Mouse (Mus musculus): ENCODE results near the gene Thpo.

DNA sequence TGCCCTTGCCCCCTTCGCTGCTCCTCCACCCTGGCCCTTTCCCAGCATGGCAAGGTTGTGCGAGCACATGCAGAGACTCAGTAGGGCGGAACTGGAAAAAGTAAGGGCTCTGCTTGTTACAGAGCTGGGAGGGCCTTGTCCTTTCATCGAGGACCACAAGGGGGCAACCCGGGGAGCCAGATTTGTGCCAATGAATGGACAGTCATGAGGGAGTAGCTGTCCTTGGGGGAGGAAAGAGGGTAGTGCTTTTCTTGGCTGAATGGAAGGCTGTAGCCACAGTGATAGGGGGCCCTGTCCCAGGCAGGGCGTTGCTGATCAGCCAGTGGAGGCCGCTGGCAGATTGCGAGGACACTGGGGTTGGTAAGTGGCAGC is 31.8 kb downstream of the Thpo start:
- TF ChIP-seq CTCF (IDR thresholded peaks at IDR 0.05; ENCODE audit: insufficient read depth, low read length) (peak; percentile 52), POLR2A (IDR thresholded peaks at IDR 0.05; ENCODE audit: borderline replicate concordance, extremely low read depth, low read depth, low read length) (no peak)
